Mouse (Mus musculus): ENCODE results near the gene Synm. TPM values are rescaled to one million over a fixed set of nuclear protein-coding genes. Genes with fewer than 3 reads are reported as not detected.

Synm gene
- total and polyA plus RNA-seq, 3 experiments = not detected

DNA sequence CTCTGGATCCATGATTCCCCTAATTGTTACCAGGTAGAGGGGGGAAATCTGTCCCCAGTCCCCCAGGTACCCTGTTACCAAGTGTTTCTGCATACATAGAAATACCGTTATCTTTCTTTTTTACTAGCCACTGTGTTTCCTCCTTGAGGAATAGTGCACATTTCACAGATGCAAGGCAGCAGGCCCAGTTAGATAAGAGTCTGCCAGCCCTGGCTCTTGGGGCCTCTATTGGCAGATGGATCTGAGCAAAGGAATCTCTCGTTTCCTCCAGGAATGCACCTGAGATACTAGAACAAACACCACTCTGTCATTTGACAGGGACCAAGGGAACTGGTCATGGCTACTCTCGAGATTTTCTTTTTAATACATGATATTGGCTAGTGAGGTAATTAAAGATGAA lies 67.4 kb downstream of the Synm start:
- no peaks in the 10 kb centered on the region for H3K79me2 ChIP-seq (replicated peaks; ENCODE audit: control insufficient read depth, extremely low read depth, insufficient read depth, poor library complexity, severe bottlenecking)
- H3K27ac ChIP-seq (ENCODE audit: insufficient read depth, low read depth) = no peak overlapping the region
- H3K27me3 ChIP-seq (replicated peaks) = no peaks in the 10 kb centered on the region
- no peak overlapping the region for H3K4me2 ChIP-seq (ENCODE audit: insufficient read depth, low read depth, poor library complexity, severe bottlenecking)
- no peak overlapping the region for H3K9ac ChIP-seq (ENCODE audit: insufficient read depth, low read depth)
- H3K4me1 ChIP-seq (ENCODE audit: control insufficient read depth in 1 of 2, insufficient read depth in 2 of 2) = peaks cover 2 to 5% of the 10 kb centered on the region in 2 experiments; a peak in 3 of 4 replicates
- TF ChIP-seq KAT2A (IDR thresholded peaks at IDR 0.05; ENCODE audit: insufficient replicate concordance, low read length) (no peak), EP300 (IDR thresholded peaks at IDR 0.05; ENCODE audit: low read length) (no peak), TCF12 (IDR thresholded peaks at IDR 0.05; ENCODE audit: low read depth, low read length) (no peak), NELFE (IDR thresholded peaks at IDR 0.05; ENCODE audit: low read depth, low read length) (no peak)
- in situ Hi-C loops (cut with MboI; ENCODE audit: low pct_ligation_motif_present, low pct_unique_long_range_greater_than_20kb, low sequenced_read_pairs) (loop anchor here (25.0 kb wide), 1 partner anchor 445 kb away; no protein-coding TSS in a partner anchor), dilution Hi-C loops (cut with MboI; ENCODE audit: extremely low pct_ligation_motif_present, extremely low pct_unique_long_range_greater_than_20kb, low sequenced_read_pairs) (no loop called here)
- DNase-seq (ENCODE audit: extremely low read depth) = no peak
- H3K9me3 ChIP-seq (replicated peaks; ENCODE audit: low read length) = no peaks in the 10 kb centered on the region
- no peak overlapping the region for H3K4me3 ChIP-seq (replicated peaks in 1 of 3; ENCODE audit: low read depth in 2 of 3, low read length in 2 of 3, poor library complexity in 1 of 3)
- no peaks in the 10 kb centered on the region for H3K36me3 ChIP-seq (replicated peaks in 1 of 2; ENCODE audit: control insufficient read depth in 1 of 2, insufficient read depth in 1 of 2, low read length in 1 of 2)

DNA sequence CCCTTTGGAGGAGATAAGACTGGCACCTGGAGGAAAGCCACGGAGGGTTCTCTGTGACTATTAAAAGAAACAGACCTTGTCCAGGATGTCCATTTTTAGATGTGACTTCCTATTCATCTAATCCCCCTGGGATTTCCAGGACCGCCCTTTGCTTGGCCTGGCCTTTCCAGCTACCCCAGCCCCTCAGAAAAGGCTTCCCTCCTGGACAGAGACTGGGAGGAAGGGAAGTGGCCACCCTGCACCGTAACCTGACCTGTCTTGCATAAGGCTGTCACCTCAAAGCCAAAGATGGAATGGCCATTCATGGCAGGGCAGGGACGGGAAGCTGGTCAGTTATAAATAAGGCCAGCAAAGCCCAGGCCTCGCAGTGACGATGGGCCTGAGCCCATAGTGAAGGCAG lies 68.5 kb downstream of the Synm start:
- Histone ChIP-seq H3K79me2 (replicated peaks; ENCODE audit: control insufficient read depth, extremely low read depth, insufficient read depth, poor library complexity, severe bottlenecking) (no peaks in the 10 kb centered on the region), H3K4me3 (replicated peaks in 1 of 3; ENCODE audit: low read depth in 2 of 3, low read length in 2 of 3, poor library complexity in 1 of 3) (no peak overlapping the region), H3K4me2 (ENCODE audit: insufficient read depth, low read depth, poor library complexity, severe bottlenecking) (no peak overlapping the region), H3K9me3 (replicated peaks; ENCODE audit: low read length) (no peaks in the 10 kb centered on the region), H3K9ac (ENCODE audit: insufficient read depth, low read depth) (no peak overlapping the region), H3K27me3 (replicated peaks) (no peaks in the 10 kb centered on the region), H3K4me1 (ENCODE audit: control insufficient read depth in 1 of 2, insufficient read depth in 2 of 2) (peaks cover 2 to 5% of the 10 kb centered on the region in 2 experiments; a peak in 3 of 4 replicates), H3K27ac (ENCODE audit: insufficient read depth, low read depth) (no peak overlapping the region), H3K36me3 (replicated peaks in 1 of 2; ENCODE audit: control insufficient read depth in 1 of 2, insufficient read depth in 1 of 2, low read length in 1 of 2) (no peaks in the 10 kb centered on the region)
- TF ChIP-seq RCOR1 (conservative IDR thresholded peaks at IDR 0.05; ENCODE audit: low read depth, low read length) (no peak), ZC3H11A (IDR thresholded peaks at IDR 0.05; ENCODE audit: low read depth, low read length) (no peak), PAX5 (IDR thresholded peaks at IDR 0.05; ENCODE audit: low read length) (no peak), ELF1 (IDR thresholded peaks at IDR 0.05; ENCODE audit: low read depth, low read length) (no peak), E2F4 (IDR thresholded peaks at IDR 0.05; ENCODE audit: insufficient replicate concordance, low read depth, low read length) (no peak), JUND (conservative IDR thresholded peaks at IDR 0.05; ENCODE audit: low read depth, low read length) (no peak), MXI1 (IDR thresholded peaks at IDR 0.05; ENCODE audit: low read depth, low read length) (no peak), CTCF (conservative IDR thresholded peaks at IDR 0.05 in 1 of 2, IDR thresholded peaks at IDR 0.05 in 1 of 2; ENCODE audit: low read depth in 2 of 2, low read length in 2 of 2) (no peak), MEF2A (IDR thresholded peaks at IDR 0.05; ENCODE audit: borderline replicate concordance, low read depth, low read length) (no peak), MAX (IDR thresholded peaks at IDR 0.05; ENCODE audit: low read length) (no peak), ETS1 (conservative IDR thresholded peaks at IDR 0.05; ENCODE audit: low read depth, low read length) (no peak), BHLHE40 (IDR thresholded peaks at IDR 0.05; ENCODE audit: low read depth, low read length) (no peak), TBP (conservative IDR thresholded peaks at IDR 0.05; ENCODE audit: low read depth, low read length) (no peak)
- dilution Hi-C loops (cut with MboI; ENCODE audit: extremely low pct_ligation_motif_present, extremely low pct_unique_long_range_greater_than_20kb, low sequenced_read_pairs) (no loop called here), in situ Hi-C loops (cut with MboI; ENCODE audit: low pct_ligation_motif_present, low pct_unique_long_range_greater_than_20kb, low sequenced_read_pairs) (loop anchor here (25.0 kb wide), 1 partner anchor 446 kb away; no protein-coding TSS in a partner anchor)
- no peak for DNase-seq (ENCODE audit: extremely low read depth)
